Mouse (Mus musculus): ENCODE data around the gene Ncln. TPM values are rescaled to one million over a fixed set of nuclear protein-coding genes. Genes with fewer than 3 reads are reported as not detected.

The Ncln gene
- polyA plus RNA-seq, 1 experiment from 2014 or later: 44.6 TPM

DNA sequence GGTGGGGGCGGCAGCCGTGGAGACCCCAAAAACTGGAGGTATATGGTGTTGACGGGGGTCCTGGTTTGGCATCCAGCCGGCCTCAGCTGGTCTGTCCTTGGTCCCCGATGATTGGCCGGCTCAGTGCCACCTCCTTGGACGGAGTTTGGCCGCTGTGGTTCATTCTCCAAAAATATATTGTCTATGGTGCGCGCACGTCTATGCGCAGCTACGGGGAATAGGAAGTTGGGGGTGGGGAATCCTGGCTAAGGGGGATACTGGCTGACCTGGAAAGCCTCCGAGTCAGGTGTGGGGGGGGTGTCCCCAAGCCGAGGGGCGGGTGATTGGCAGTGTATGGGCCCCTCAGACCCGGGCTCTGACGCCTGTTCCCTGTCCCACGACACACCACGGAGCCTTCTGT, 35.7 kb downstream of the Ncln start:
- ATAC-seq (ENCODE audit: insufficient number of reproducible peaks, insufficient read depth, low FRiP score, low read depth): no peak
- H3K4me2 ChIP-seq (ENCODE audit: low read length): peak overlapping the region; percentile 13; the same call in 1 of the 2 replicates
- no peak overlapping the region for H3K27ac ChIP-seq (replicated peaks in 1 of 2; ENCODE audit: control insufficient read depth in 1 of 2, insufficient read depth in 1 of 2, low read depth in 2 of 2, low read length in 2 of 2)
- peaks cover 0 to 10% of the 10 kb centered on the region in 2 experiments; a peak in 3 of 4 replicates for H3K4me1 ChIP-seq (ENCODE audit: control insufficient read depth in 2 of 2, insufficient read depth in 2 of 2, low read length in 2 of 2)
- H3K36me3 ChIP-seq (ENCODE audit: control insufficient read depth, insufficient read depth, low read length): no peaks in the 10 kb centered on the region
- H3K27me3 ChIP-seq (ENCODE audit: control insufficient read depth, insufficient read depth, low read length): peaks cover 97% of the 10 kb centered on the region
- 0 out of 4 replicates have a peak overlapping the region, but pooled peaks of 1 of the 2 experiments have one; percentile 6 for H3K4me3 ChIP-seq (ENCODE audit: control insufficient read depth in 1 of 2, insufficient read depth in 1 of 2, low read depth in 1 of 2, low read length in 2 of 2)
- WGBS: 32% methylated on average over 16 of the region's 20 CpGs
- no peaks in the 10 kb centered on the region for H3K9me3 ChIP-seq (ENCODE audit: control insufficient read depth, low read length)
- H3K9ac ChIP-seq (ENCODE audit: low read length): no peak overlapping the region

DNA sequence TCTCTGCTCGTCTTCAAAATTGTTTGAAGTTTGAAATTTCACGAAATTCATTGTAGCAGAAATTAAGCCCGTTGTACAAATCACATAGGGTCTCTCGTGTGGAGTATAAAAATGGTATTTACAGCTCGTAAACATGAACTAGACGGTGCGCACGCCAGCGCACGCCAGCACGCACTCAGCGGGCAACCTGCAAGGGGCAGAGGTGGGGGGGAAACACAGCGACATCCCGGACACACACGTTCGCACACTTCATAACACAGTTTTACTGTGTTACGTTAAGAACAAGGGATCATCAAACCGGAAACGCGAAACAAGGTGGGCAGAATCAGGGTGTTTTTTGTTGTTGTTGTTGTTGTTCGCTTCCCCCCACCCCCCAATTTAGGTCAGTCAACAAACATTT, 36.8 kb downstream of the Ncln start:
- no peak overlapping the region for H3K27ac ChIP-seq (replicated peaks in 1 of 2; ENCODE audit: control insufficient read depth in 1 of 2, insufficient read depth in 1 of 2, low read depth in 2 of 2, low read length in 2 of 2)
- no peak for ATAC-seq (ENCODE audit: insufficient number of reproducible peaks, insufficient read depth, low FRiP score, low read depth)
- no peaks in the 10 kb centered on the region for H3K36me3 ChIP-seq (ENCODE audit: control insufficient read depth, insufficient read depth, low read length)
- H3K27me3 ChIP-seq (ENCODE audit: control insufficient read depth, insufficient read depth, low read length): peaks cover 97% of the 10 kb centered on the region
- H3K9ac ChIP-seq (ENCODE audit: low read length): no peak overlapping the region
- WGBS: 67% methylated on average over 21 of the region's 21 CpGs
- H3K4me2 ChIP-seq (ENCODE audit: low read length): no peak overlapping the region
- no peak overlapping the region for H3K4me3 ChIP-seq (ENCODE audit: control insufficient read depth in 1 of 2, insufficient read depth in 1 of 2, low read depth in 1 of 2, low read length in 2 of 2)
- peaks cover 0 to 10% of the 10 kb centered on the region in 2 experiments; a peak in 3 of 4 replicates for H3K4me1 ChIP-seq (ENCODE audit: control insufficient read depth in 2 of 2, insufficient read depth in 2 of 2, low read length in 2 of 2)
- H3K9me3 ChIP-seq (ENCODE audit: control insufficient read depth, low read length): no peaks in the 10 kb centered on the region

DNA sequence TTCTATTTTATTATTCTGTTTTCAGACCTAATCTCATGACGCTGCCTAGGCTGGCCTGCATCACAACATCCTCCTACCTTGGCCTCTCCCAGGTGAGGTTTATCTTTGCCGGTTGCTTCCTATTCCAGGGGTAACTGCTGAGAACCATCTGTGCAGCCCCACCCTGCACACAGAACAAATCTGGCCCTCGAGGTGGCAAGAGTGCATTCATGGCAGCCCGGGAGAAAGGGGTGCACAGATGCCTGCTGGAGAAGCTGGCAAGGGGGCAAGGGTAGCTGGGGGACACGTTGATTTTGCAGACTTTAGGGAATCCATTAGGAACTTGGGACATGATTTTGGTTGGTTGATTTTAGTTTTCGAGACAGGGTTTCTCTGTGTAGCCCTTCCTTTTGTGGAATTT, 37.9 kb downstream of the Ncln start:
- H3K4me3 ChIP-seq (ENCODE audit: control insufficient read depth in 1 of 2, insufficient read depth in 1 of 2, low read depth in 1 of 2, low read length in 2 of 2): no peak overlapping the region
- no peak for ATAC-seq (ENCODE audit: insufficient number of reproducible peaks, insufficient read depth, low FRiP score, low read depth)
- H3K4me2 ChIP-seq (ENCODE audit: low read length): no peak overlapping the region
- peaks cover 0 to 5% of the 10 kb centered on the region in 2 experiments; a peak in 2 of 4 replicates for H3K4me1 ChIP-seq (ENCODE audit: control insufficient read depth in 2 of 2, insufficient read depth in 2 of 2, low read length in 2 of 2)
- H3K27me3 ChIP-seq (ENCODE audit: control insufficient read depth, insufficient read depth, low read length): peaks cover 97% of the 10 kb centered on the region
- no peaks in the 10 kb centered on the region for H3K9me3 ChIP-seq (ENCODE audit: control insufficient read depth, low read length)
- WGBS: 75% methylated on average over 6 of the region's 6 CpGs
- H3K36me3 ChIP-seq (ENCODE audit: control insufficient read depth, insufficient read depth, low read length): no peaks in the 10 kb centered on the region
- no peak overlapping the region for H3K9ac ChIP-seq (ENCODE audit: low read length)
- H3K27ac ChIP-seq (replicated peaks in 1 of 2; ENCODE audit: control insufficient read depth in 1 of 2, insufficient read depth in 1 of 2, low read depth in 2 of 2, low read length in 2 of 2): no peak overlapping the region

GRCm38 (mm10) chr10:81457624-81458023, 38.6 kb downstream of the Ncln start:
- Histone ChIP-seq H3K36me3 (ENCODE audit: control insufficient read depth, insufficient read depth, low read length) (no peaks in the 10 kb centered on the region), H3K9ac (ENCODE audit: low read length) (no peak overlapping the region), H3K4me3 (ENCODE audit: control insufficient read depth in 1 of 2, insufficient read depth in 1 of 2, low read depth in 1 of 2, low read length in 2 of 2) (no peak overlapping the region), H3K27me3 (ENCODE audit: control insufficient read depth, insufficient read depth, low read length) (peaks cover 97% of the 10 kb centered on the region), H3K4me1 (ENCODE audit: control insufficient read depth in 2 of 2, insufficient read depth in 2 of 2, low read length in 2 of 2) (peaks cover 0 to 5% of the 10 kb centered on the region in 2 experiments; a peak in 2 of 4 replicates), H3K9me3 (ENCODE audit: control insufficient read depth, low read length) (no peaks in the 10 kb centered on the region), H3K27ac (replicated peaks in 1 of 2; ENCODE audit: control insufficient read depth in 1 of 2, insufficient read depth in 1 of 2, low read depth in 2 of 2, low read length in 2 of 2) (no peak overlapping the region), H3K4me2 (ENCODE audit: low read length) (no peak overlapping the region)
- WGBS: 79% methylated on average over 8 of the region's 8 CpGs
- ATAC-seq (ENCODE audit: insufficient number of reproducible peaks, insufficient read depth, low FRiP score, low read depth): no peak

GRCm38 (mm10) chr10:81456983-81457563, 39.1 kb downstream of the Ncln start:
- no peak for ATAC-seq (ENCODE audit: insufficient number of reproducible peaks, insufficient read depth, low FRiP score, low read depth)
- Histone ChIP-seq H3K27ac (replicated peaks in 1 of 2; ENCODE audit: control insufficient read depth in 1 of 2, insufficient read depth in 1 of 2, low read depth in 2 of 2, low read length in 2 of 2) (no peak overlapping the region), H3K4me2 (ENCODE audit: low read length) (no peak overlapping the region), H3K4me1 (ENCODE audit: control insufficient read depth in 2 of 2, insufficient read depth in 2 of 2, low read length in 2 of 2) (peaks cover 0 to 5% of the 10 kb centered on the region in 2 experiments; a peak in 2 of 4 replicates), H3K9me3 (ENCODE audit: control insufficient read depth, low read length) (no peaks in the 10 kb centered on the region), H3K36me3 (ENCODE audit: control insufficient read depth, insufficient read depth, low read length) (no peaks in the 10 kb centered on the region), H3K27me3 (ENCODE audit: control insufficient read depth, insufficient read depth, low read length) (peaks cover 97% of the 10 kb centered on the region), H3K9ac (ENCODE audit: low read length) (no peak overlapping the region), H3K4me3 (ENCODE audit: control insufficient read depth in 1 of 2, insufficient read depth in 1 of 2, low read depth in 1 of 2, low read length in 2 of 2) (no peak overlapping the region)
- 31% methylated on average over 12 of the region's 12 CpGs for WGBS

DNA sequence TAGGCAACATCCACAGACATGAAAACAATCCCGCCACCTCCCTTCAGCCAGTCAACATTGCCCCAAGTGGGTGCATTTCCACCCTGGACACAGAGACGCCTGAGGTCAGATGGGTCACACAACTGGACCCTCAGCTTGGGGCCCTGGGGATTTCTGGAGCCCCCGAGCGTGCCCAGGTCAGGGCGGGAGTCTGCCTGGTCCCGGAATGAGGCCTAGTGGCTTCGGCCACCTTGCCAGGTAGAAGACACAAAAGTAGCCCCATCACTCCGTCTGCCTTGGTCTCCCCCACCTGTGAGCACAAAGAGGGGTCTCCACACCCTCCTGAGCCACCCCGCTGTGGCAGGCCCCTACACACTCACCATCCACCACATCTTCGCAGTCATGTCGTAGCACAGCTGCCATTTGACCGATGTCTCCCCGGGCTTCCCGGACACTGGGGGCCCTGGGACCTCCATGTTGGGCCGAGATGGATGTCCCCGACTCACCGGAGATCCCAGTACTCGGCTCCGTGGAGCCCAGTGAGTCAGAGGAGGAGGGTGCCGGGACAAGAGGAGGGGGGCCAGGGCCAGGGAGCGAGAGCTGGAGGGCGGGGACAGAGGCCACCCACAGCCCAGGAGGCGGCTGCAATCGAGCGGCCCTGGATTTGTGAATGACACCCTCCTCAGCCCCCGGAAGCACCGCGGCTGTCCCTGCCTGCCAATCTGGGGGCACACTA, 40.9 kb downstream of the Ncln start, which contains the start of gene Nfic:
Gene Nfic (minus strand): TSS at position 455 of the 715 bp plus-strand sequence.
- Histone ChIP-seq H3K9ac (ENCODE audit: low read length) (no peak within 1 kb of the TSS), H3K36me3 (ENCODE audit: control insufficient read depth, insufficient read depth, low read length) (no peaks in the 10 kb centered on the region), H3K4me3 (ENCODE audit: control insufficient read depth in 1 of 2, insufficient read depth in 1 of 2, low read depth in 1 of 2, low read length in 2 of 2) (no peak within 1 kb of the TSS), H3K27me3 (ENCODE audit: control insufficient read depth, insufficient read depth, low read length) (peaks cover 97% of the 10 kb centered on the region), H3K9me3 (ENCODE audit: control insufficient read depth, low read length) (no peaks in the 10 kb centered on the region), H3K27ac (replicated peaks in 1 of 2; ENCODE audit: control insufficient read depth in 1 of 2, insufficient read depth in 1 of 2, low read depth in 2 of 2, low read length in 2 of 2) (no peak within 1 kb of the TSS), H3K4me1 (ENCODE audit: control insufficient read depth in 2 of 2, insufficient read depth in 2 of 2, low read length in 2 of 2) (peaks cover 0 to 2% of the 10 kb centered on the region in 2 experiments; a peak in 2 of 4 replicates), H3K4me2 (ENCODE audit: low read length) (no peak within 1 kb of the TSS)
- no peak for ATAC-seq (ENCODE audit: insufficient number of reproducible peaks, insufficient read depth, low FRiP score, low read depth)
- WGBS: 64% methylated on average over 28 of the region's 28 CpGs

GRCm38 (mm10) chr10:81454106-81454505, 42.1 kb downstream of the Ncln start:
- Histone ChIP-seq H3K4me2 (ENCODE audit: low read length) (no peak overlapping the region), H3K9me3 (ENCODE audit: control insufficient read depth, low read length) (no peaks in the 10 kb centered on the region), H3K27me3 (ENCODE audit: control insufficient read depth, insufficient read depth, low read length) (peaks cover 86% of the 10 kb centered on the region), H3K27ac (replicated peaks in 1 of 2; ENCODE audit: control insufficient read depth in 1 of 2, insufficient read depth in 1 of 2, low read depth in 2 of 2, low read length in 2 of 2) (no peak overlapping the region), H3K36me3 (ENCODE audit: control insufficient read depth, insufficient read depth, low read length) (no peaks in the 10 kb centered on the region), H3K4me3 (ENCODE audit: control insufficient read depth in 1 of 2, insufficient read depth in 1 of 2, low read depth in 1 of 2, low read length in 2 of 2) (no peak overlapping the region), H3K4me1 (ENCODE audit: control insufficient read depth in 2 of 2, insufficient read depth in 2 of 2, low read length in 2 of 2) (no peaks in the 10 kb centered on the region), H3K9ac (ENCODE audit: low read length) (no peak overlapping the region)
- no peak for ATAC-seq (ENCODE audit: insufficient number of reproducible peaks, insufficient read depth, low FRiP score, low read depth)
- WGBS: 64% methylated on average over 2 of the region's 2 CpGs
